Mouse (Mus musculus) intestine, embryonic 16.5 days (tissue): Measurements from ENCODE around the gene Espnl. TPM values are rescaled to one million over a fixed set of nuclear protein-coding genes. Genes with fewer than 3 reads are reported as not detected.

Source experiments
- ATAC-seq: fragments of 200-750 bp; cut with Nextera tagmentation; 2 replicates; pipeline ENCODE4 v1.8.0; 2017; ENCODE audit warnings: moderate TSS enrichment, moderate library complexity
- H3K27ac ChIP-seq: fragments of 300-500 bp; sonication (generic); 2 replicates; pipeline ENCODE4 v1.5.1; 2014; ENCODE audit warnings: mild to moderate bottlenecking, low read length
- H3K27me3 ChIP-seq: fragments of 300-500 bp; sonication (generic); replicated peaks from 2 replicates; pipeline ENCODE4 v1.6.1; 2014; ENCODE audit warnings: low read length, control low read depth, mixed read lengths; ENCODE audit not compliant: control insufficient read depth, insufficient read depth
- H3K36me3 ChIP-seq: fragments of 300-500 bp; sonication (generic); 2 replicates; pipeline ENCODE4 v1.6.1; 2014; ENCODE audit warnings: low read length, control low read depth; ENCODE audit not compliant: control insufficient read depth, insufficient read depth
- H3K4me1 ChIP-seq: fragments of 300-500 bp; sonication (generic); 2 replicates; pipeline ENCODE4 v1.6.1; 2014; ENCODE audit warnings: low read length, control low read depth, mixed read lengths; ENCODE audit not compliant: control insufficient read depth, insufficient read depth
- H3K4me2 ChIP-seq: fragments of 300-500 bp; sonication (generic); 2 replicates; pipeline ENCODE4 v1.6.1; 2014; ENCODE audit warnings: low read depth, low read length, control low read depth
- H3K4me3 ChIP-seq: fragments of 300-500 bp; sonication (generic); 2 replicates; pipeline ENCODE4 v1.5.1; 2014; ENCODE audit warnings: mild to moderate bottlenecking, low read length
- H3K9ac ChIP-seq: fragments of 300-500 bp; sonication (generic); 2 replicates; pipeline ENCODE4 v1.6.1; 2014; ENCODE audit warnings: low read depth, low read length
- H3K9me3 ChIP-seq: fragments of 300-500 bp; sonication (generic); 2 replicates; pipeline ENCODE4 v1.6.1; 2016; ENCODE audit warnings: low read length, control low read depth; ENCODE audit not compliant: control insufficient read depth
- WGBS: fragments of 180-500 bp; shearing (Covaris S2); extraction: QIAGEN DNeasy Blood & Tissue Kit; methylation state at CpG from one replicate; pipeline ENCODE4 v1.1.7; 2014; 5-methylcytosine and 5-hydroxymethylcytosine counted together
- polyA plus RNA-seq: library from polyadenylated mRNA; unstranded; fragments of >200 nt; fragmentation: Nextera tagmentation; extraction: Ambion mirVana; gene quantifications from 2 replicates; pipeline ENCODE4 v1.2.1, GENCODE M21; 2015

Gene Espnl
- polyA plus RNA-seq, 1 experiment from 2014 or later: 0.09 TPM

GRCm38 (mm10) chr1:91366215-91367108, 44.6 kb downstream of the Espnl start, which contains the start of gene Erfe:
Gene Erfe, plus strand, starts transcription at chr1:91366430.
- H3K4me3 ChIP-seq: peak within 1 kb of the TSS; percentile 67
- peak within 1 kb of the TSS; percentile 87 for H3K27ac ChIP-seq
- H3K9ac ChIP-seq: peak within 1 kb of the TSS; percentile 88
- peaks cover 28% of the 10 kb centered on the region for H3K4me1 ChIP-seq
- ATAC-seq: peak; percentile 73
- no peaks in the 10 kb centered on the region for H3K9me3 ChIP-seq
- 1% methylated on average over 67 of the region's 68 CpGs for WGBS
- no peaks in the 10 kb centered on the region for H3K36me3 ChIP-seq
- H3K27me3 ChIP-seq: no peaks in the 10 kb centered on the region
- peak within 1 kb of the TSS; percentile 94 for H3K4me2 ChIP-seq

- Histone ChIP-seq H3K36me3 (peaks cover 6% of the 10 kb centered on the region; the same call in 1 of the 2 replicates), H3K27me3 (no peaks in the 10 kb centered on the region), H3K4me2 (peak overlapping the region; percentile 94), H3K4me1 (peaks cover 28% of the 10 kb centered on the region), H3K9ac (no peak overlapping the region), H3K4me3 (peak overlapping the region; percentile 67), H3K9me3 (no peaks in the 10 kb centered on the region), H3K27ac (peak overlapping the region; percentile 5; the same call in 1 of the 2 replicates)
- WGBS: 93% methylated on average over 3 of the region's 3 CpGs
- ATAC-seq: no peak
These were observed 45.4 kb downstream of the Espnl start for GRCm38 (mm10) chr1:91367295-91367694.

DNA sequence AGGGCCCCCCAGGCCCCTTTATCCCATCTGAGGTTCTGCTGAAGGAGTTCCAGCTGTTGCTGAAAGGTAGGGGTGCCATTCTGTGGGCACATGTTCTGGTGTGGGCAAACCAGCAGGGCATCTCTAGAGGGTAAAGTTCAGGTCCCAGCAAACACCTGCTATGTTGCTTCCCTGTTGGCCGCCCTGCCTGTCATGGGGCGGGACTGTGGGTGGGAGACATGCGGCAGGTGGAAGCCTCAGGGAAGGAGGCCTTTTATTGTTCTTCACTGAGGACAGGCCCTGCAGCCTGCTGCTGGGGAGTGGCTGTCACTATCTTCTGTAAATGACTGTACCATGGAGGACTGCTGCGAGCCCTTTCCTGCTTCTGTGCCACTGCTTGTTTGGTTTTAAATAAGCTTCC, 47.5 kb downstream of the Espnl start:
- H3K9me3 ChIP-seq: no peaks in the 10 kb centered on the region
- peak overlapping the region; percentile 53; the same call in 1 of the 2 replicates for H3K9ac ChIP-seq
- WGBS: 46% methylated on average over 4 of the region's 4 CpGs
- no peaks in the 10 kb centered on the region for H3K27me3 ChIP-seq
- H3K4me1 ChIP-seq: peaks cover 28% of the 10 kb centered on the region
- peaks cover 22% of the 10 kb centered on the region for H3K36me3 ChIP-seq
- peak; percentile 86 for ATAC-seq
- no peak overlapping the region for H3K4me3 ChIP-seq
- H3K4me2 ChIP-seq: peak overlapping the region; percentile 4; the same call in 1 of the 2 replicates
- H3K27ac ChIP-seq: peak overlapping the region; percentile 83

- Histone ChIP-seq H3K27ac (peak overlapping the region; percentile 77), H3K4me2 (peak overlapping the region; percentile 4; the same call in 1 of the 2 replicates), H3K4me3 (no peak overlapping the region), H3K36me3 (peaks cover 22% of the 10 kb centered on the region), H3K9ac (peak overlapping the region; percentile 53), H3K4me1 (peaks cover 28% of the 10 kb centered on the region), H3K27me3 (no peaks in the 10 kb centered on the region), H3K9me3 (no peaks in the 10 kb centered on the region)
- no peak; the same call in 1 of the 2 replicates for ATAC-seq
- WGBS: 75% methylated on average over 23 of the region's 23 CpGs
These were observed 48.2 kb downstream of the Espnl start for GRCm38 (mm10) chr1:91370055-91370454.

GRCm38 (mm10) chr1:91373414-91373835, 51.5 kb downstream of the Espnl start:
- Histone ChIP-seq H3K27me3 (no peaks in the 10 kb centered on the region), H3K9me3 (no peaks in the 10 kb centered on the region), H3K4me1 (peaks cover 21% of the 10 kb centered on the region), H3K27ac (no peak overlapping the region), H3K4me3 (no peak overlapping the region), H3K9ac (no peak overlapping the region), H3K4me2 (no peak overlapping the region), H3K36me3 (peaks cover 41% of the 10 kb centered on the region)
- ATAC-seq: no peak
- 87% methylated on average over 6 of the region's 6 CpGs for WGBS

- Histone ChIP-seq H3K4me2 (no peak overlapping the region), H3K27me3 (no peaks in the 10 kb centered on the region), H3K9me3 (no peaks in the 10 kb centered on the region), H3K27ac (no peak overlapping the region), H3K4me1 (no peaks in the 10 kb centered on the region), H3K4me3 (no peak overlapping the region), H3K36me3 (peaks cover 27% of the 10 kb centered on the region), H3K9ac (no peak overlapping the region)
- peak; percentile 70 for ATAC-seq
- WGBS: 53% methylated on average over 7 of the region's 7 CpGs
These were observed 58.7 kb downstream of the Espnl start for GRCm38 (mm10) chr1:91380453-91381090.

GRCm38 (mm10) chr1:91381091-91381471, 59.2 kb downstream of the Espnl start:
- peak; percentile 37; the same call in 1 of the 2 replicates for ATAC-seq
- Histone ChIP-seq H3K27ac (no peak overlapping the region), H3K9ac (no peak overlapping the region), H3K4me2 (no peak overlapping the region), H3K27me3 (no peaks in the 10 kb centered on the region), H3K9me3 (no peaks in the 10 kb centered on the region), H3K36me3 (peaks cover 23% of the 10 kb centered on the region; the same call in 1 of the 2 replicates), H3K4me3 (no peak overlapping the region), H3K4me1 (no peaks in the 10 kb centered on the region)
- WGBS: 85% methylated on average over 4 of the region's 4 CpGs

- Histone ChIP-seq H3K4me2 (no peak overlapping the region), H3K9me3 (no peaks in the 10 kb centered on the region), H3K36me3 (peaks cover 10% of the 10 kb centered on the region), H3K4me1 (peaks cover 9% of the 10 kb centered on the region; the same call in 1 of the 2 replicates), H3K4me3 (no peak overlapping the region), H3K9ac (no peak overlapping the region), H3K27ac (no peak overlapping the region; the same call in 1 of the 2 replicates), H3K27me3 (no peaks in the 10 kb centered on the region)
- ATAC-seq: peak; percentile 88
- WGBS: 65% methylated on average over 5 of the region's 5 CpGs
These were observed 68.5 kb downstream of the Espnl start for GRCm38 (mm10) chr1:91390369-91390768.

DNA sequence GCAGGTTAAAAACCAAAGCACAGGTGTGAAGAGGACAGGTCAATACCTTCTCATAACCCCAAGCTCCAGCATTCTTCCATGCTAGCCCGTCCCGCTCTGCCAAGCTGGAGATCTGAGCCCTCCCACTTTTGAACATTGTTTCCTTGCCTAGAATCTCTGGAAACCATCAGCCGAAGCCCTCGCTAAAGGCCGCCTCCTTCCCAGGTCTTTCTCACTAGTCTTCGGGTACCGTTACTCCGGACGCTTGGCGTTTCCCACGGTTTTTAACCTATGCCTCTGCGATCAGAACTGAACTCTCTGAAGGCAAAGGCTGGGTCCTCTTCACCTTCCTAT, 76.0 kb downstream of the Espnl start:
- peak overlapping the region; percentile 73 for H3K27ac ChIP-seq
- peak overlapping the region; percentile 93 for H3K9ac ChIP-seq
- no peaks in the 10 kb centered on the region for H3K27me3 ChIP-seq
- peak overlapping the region; percentile 90 for H3K4me3 ChIP-seq
- peaks cover 10% of the 10 kb centered on the region for H3K4me1 ChIP-seq
- no peaks in the 10 kb centered on the region for H3K36me3 ChIP-seq
- no peak for ATAC-seq
- 2% methylated on average over 12 of the region's 12 CpGs for WGBS
- H3K9me3 ChIP-seq: no peaks in the 10 kb centered on the region
- peak overlapping the region; percentile 91 for H3K4me2 ChIP-seq
